Mouse (Mus musculus): ENCODE measurements around the gene Zcchc18. TPM values are rescaled to one million over a fixed set of nuclear protein-coding genes. Genes with fewer than 3 reads are reported as not detected.

Zcchc18 gene
- polyA plus RNA-seq, 1 experiment from 2014 or later: 21.4 TPM

DNA sequence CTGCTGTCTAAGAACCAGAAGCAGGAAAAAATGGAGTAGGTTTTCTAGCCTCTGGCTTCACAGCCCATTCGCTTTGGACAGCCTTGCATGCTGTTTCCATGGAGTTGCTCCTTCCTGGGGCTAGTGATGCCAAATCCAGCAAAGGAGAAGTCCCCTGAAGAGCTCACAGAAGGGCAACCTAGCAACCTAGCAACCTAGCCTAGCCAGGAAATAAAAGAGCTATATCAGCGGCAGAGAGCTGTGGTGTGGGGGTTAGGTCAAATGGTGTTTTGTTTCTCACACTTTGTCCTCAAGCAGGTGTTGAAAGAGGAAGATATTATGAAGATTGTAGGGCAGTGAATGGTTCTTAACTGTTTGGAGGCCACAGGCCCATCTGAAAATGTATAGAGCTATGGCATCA is 1.7 kb upstream of the Zcchc18 start:
- no peak for ATAC-seq (ENCODE audit: insufficient number of reproducible peaks, insufficient read depth, low FRiP score, low read depth)
- Histone ChIP-seq H3K4me2 (replicated peaks; ENCODE audit: low read depth, low read length) (no peak overlapping the region), H3K9ac (replicated peaks; ENCODE audit: low read depth, low read length) (no peak overlapping the region), H3K27me3 (ENCODE audit: control insufficient read depth, insufficient read depth, low read length) (no peaks in the 10 kb centered on the region), H3K27ac (ENCODE audit: low read length) (no peak overlapping the region), H3K36me3 (ENCODE audit: control insufficient read depth, insufficient read depth, low read length) (no peaks in the 10 kb centered on the region), H3K4me1 (ENCODE audit: control insufficient read depth, insufficient read depth, low read length) (no peaks in the 10 kb centered on the region), H3K4me3 (ENCODE audit: low read depth, low read length) (no peak overlapping the region), H3K9me3 (ENCODE audit: control insufficient read depth, low read depth, low read length) (no peaks in the 10 kb centered on the region)
- WGBS: 58% methylated on average over 2 of the region's 2 CpGs

DNA sequence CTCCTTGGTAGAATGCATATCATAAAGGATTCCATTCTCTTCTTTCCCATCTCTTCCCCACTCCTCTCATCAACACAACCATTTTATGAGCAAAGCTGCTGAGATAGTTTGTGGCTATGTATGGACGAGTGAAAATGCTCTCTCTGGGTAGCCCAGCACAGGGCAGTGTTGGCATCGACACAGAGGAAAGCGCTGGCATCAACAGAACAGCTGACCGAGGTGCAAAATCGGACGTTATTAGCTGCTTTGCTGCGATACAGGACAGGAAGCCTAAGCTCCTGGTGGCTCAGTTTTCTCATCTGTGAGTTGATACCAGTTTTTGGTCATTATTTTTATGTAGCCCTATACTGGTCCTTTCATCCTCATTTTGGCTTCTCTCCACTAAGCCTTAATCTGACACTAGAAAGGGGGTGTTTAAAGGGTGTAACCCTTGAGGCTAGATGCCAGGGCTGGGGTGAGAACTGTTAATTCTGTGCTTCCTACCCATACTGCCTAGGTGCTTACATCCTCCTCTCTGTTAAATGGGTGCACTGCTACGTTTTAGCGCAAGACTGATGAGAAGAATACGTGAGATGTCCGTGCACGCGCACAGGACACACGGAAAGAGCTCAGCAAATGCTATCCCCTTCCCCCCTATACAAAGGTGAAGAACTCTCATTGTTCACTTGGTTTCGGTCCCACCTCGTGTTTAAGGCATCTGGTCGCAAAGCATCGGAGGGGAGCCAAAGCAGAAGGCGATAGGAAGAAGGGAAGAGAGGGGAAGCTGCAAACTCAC is 577 bp upstream of the Zcchc18 start:
- peak; percentile 28; the same call in 1 of the 2 replicates for ATAC-seq (ENCODE audit: insufficient number of reproducible peaks, insufficient read depth, low FRiP score, low read depth)
- WGBS: 23% methylated on average over 19 of the region's 19 CpGs
- H3K27ac ChIP-seq (ENCODE audit: low read length): no peak overlapping the region
- peak overlapping the region; percentile 44 for H3K4me2 ChIP-seq (replicated peaks; ENCODE audit: low read depth, low read length)
- no peak overlapping the region for H3K9ac ChIP-seq (replicated peaks; ENCODE audit: low read depth, low read length)
- no peaks in the 10 kb centered on the region for H3K9me3 ChIP-seq (ENCODE audit: control insufficient read depth, low read depth, low read length)
- no peaks in the 10 kb centered on the region for H3K36me3 ChIP-seq (ENCODE audit: control insufficient read depth, insufficient read depth, low read length)
- peak overlapping the region; percentile 23 for H3K4me3 ChIP-seq (ENCODE audit: low read depth, low read length)
- H3K27me3 ChIP-seq (ENCODE audit: control insufficient read depth, insufficient read depth, low read length): no peaks in the 10 kb centered on the region
- no peaks in the 10 kb centered on the region for H3K4me1 ChIP-seq (ENCODE audit: control insufficient read depth, insufficient read depth, low read length)

DNA sequence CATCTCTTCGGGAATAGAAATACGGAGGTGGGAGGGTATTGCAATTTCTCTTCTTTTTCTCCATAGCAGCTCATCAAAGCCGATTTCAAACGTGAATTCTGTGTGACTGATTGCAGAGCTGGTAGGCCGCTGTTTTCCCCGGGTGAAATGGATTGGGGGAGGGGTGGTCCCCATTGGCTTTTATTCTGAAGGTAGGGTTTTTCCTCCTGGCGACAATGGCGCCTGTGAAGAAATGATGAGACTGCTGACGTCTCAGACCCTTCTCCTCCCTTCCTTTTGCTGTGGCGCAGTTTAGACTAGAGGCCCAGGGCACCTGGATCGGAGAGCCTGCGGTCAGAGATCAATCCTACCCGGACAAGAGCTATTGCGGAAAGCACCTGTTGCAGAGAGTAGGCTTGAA is 686 bp downstream of the Zcchc18 start:
- H3K9ac ChIP-seq (replicated peaks; ENCODE audit: low read depth, low read length): no peak overlapping the region
- no peak overlapping the region for H3K27ac ChIP-seq (ENCODE audit: low read length)
- ATAC-seq (ENCODE audit: insufficient number of reproducible peaks, insufficient read depth, low FRiP score, low read depth): no peak
- H3K36me3 ChIP-seq (ENCODE audit: control insufficient read depth, insufficient read depth, low read length): no peaks in the 10 kb centered on the region
- WGBS: 37% methylated on average over 14 of the region's 14 CpGs
- peak overlapping the region; percentile 44 for H3K4me2 ChIP-seq (replicated peaks; ENCODE audit: low read depth, low read length)
- no peaks in the 10 kb centered on the region for H3K4me1 ChIP-seq (ENCODE audit: control insufficient read depth, insufficient read depth, low read length)
- H3K4me3 ChIP-seq (ENCODE audit: low read depth, low read length): peak overlapping the region; percentile 23; the same call in 1 of the 2 replicates
- no peaks in the 10 kb centered on the region for H3K27me3 ChIP-seq (ENCODE audit: control insufficient read depth, insufficient read depth, low read length)
- H3K9me3 ChIP-seq (ENCODE audit: control insufficient read depth, low read depth, low read length): no peaks in the 10 kb centered on the region

DNA sequence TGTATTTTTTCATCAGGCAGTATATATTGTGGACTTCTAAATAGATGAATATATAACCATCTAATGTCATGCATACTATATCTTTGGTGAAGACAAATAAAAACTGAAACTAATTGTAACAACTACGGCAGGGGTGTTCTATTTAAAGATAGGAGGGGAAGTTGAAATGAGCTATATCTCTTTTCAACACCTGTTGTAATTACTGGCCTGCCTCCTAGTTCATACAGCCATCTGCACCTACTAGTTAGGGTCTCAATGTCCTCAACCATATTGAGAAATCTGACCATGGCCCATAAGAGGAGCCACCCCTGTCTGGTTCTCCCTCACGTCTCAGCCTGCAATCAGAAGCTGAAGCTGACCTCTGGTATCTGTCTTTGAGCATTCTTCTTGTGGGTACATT is 3.3 kb downstream of the Zcchc18 start:
- Histone ChIP-seq H3K36me3 (ENCODE audit: control insufficient read depth, insufficient read depth, low read length) (no peaks in the 10 kb centered on the region), H3K27ac (ENCODE audit: low read length) (no peak overlapping the region), H3K9ac (replicated peaks; ENCODE audit: low read depth, low read length) (no peak overlapping the region), H3K4me2 (replicated peaks; ENCODE audit: low read depth, low read length) (no peak overlapping the region), H3K9me3 (ENCODE audit: control insufficient read depth, low read depth, low read length) (no peaks in the 10 kb centered on the region), H3K4me1 (ENCODE audit: control insufficient read depth, insufficient read depth, low read length) (no peaks in the 10 kb centered on the region), H3K4me3 (ENCODE audit: low read depth, low read length) (no peak overlapping the region), H3K27me3 (ENCODE audit: control insufficient read depth, insufficient read depth, low read length) (no peaks in the 10 kb centered on the region)
- WGBS: 85% methylated on average over 2 of the region's 2 CpGs
- ATAC-seq (ENCODE audit: insufficient number of reproducible peaks, insufficient read depth, low FRiP score, low read depth): no peak

DNA sequence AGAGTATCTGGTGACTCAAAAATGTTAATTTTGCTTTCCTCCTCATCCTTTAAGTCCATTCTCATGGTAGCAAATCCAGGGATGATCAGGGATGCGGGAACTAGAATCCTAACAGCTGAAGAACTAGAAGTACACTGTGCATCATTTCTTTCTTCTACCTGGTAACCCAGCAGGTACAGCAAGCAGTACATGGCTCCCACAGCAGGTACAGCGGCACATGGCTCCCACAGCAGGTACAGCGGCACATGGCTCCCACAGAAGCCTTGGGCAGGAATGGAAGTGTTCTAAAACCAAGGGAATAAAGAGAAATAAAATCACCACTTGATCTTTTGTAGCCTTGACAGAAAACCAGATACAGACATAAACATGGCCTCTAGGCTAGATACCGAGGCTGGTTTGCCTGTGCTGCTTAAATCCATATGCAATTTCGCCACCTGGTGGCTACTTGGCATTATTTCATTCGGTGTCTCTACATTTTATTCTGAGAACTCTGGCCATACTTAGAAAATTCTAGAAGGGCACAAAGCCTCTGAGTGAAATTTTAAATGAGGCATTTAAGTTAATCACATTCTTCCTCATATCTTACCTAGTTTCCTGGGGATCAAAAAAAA is 22.2 kb downstream of the Zcchc18 start:
- H3K4me2 ChIP-seq (replicated peaks; ENCODE audit: low read depth, low read length): no peak overlapping the region
- H3K4me3 ChIP-seq (ENCODE audit: low read depth, low read length): no peak overlapping the region
- no peaks in the 10 kb centered on the region for H3K27me3 ChIP-seq (ENCODE audit: control insufficient read depth, insufficient read depth, low read length)
- H3K36me3 ChIP-seq (ENCODE audit: control insufficient read depth, insufficient read depth, low read length): no peaks in the 10 kb centered on the region
- WGBS: 53% methylated on average over 6 of the region's 6 CpGs
- H3K27ac ChIP-seq (ENCODE audit: low read length): no peak overlapping the region
- no peaks in the 10 kb centered on the region for H3K4me1 ChIP-seq (ENCODE audit: control insufficient read depth, insufficient read depth, low read length)
- H3K9me3 ChIP-seq (ENCODE audit: control insufficient read depth, low read depth, low read length): no peaks in the 10 kb centered on the region
- H3K9ac ChIP-seq (replicated peaks; ENCODE audit: low read depth, low read length): no peak overlapping the region
- ATAC-seq (ENCODE audit: insufficient number of reproducible peaks, insufficient read depth, low FRiP score, low read depth): no peak

DNA sequence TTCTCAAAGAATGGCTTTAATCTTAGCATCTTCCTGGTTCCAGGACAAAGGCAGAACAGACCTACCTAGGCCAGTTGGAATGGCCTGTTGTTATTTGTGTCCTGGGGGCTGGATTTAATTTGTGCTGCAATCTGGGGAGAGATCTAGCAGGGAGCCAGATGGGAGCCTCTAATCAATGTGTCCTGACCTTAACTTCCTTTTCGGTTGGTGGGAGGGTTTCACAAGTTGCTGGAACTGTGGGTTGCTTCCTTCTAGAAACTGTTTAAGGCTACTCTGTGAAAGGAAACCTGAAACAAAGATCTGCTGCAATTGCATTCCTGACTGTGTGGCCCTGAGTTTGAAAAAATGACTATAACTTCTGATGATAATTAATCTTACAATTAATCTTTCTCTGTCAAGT is 24.7 kb downstream of the Zcchc18 start:
- Histone ChIP-seq H3K9me3 (ENCODE audit: control insufficient read depth, low read depth, low read length) (no peaks in the 10 kb centered on the region), H3K27ac (ENCODE audit: low read length) (no peak overlapping the region), H3K4me1 (ENCODE audit: control insufficient read depth, insufficient read depth, low read length) (no peaks in the 10 kb centered on the region), H3K9ac (replicated peaks; ENCODE audit: low read depth, low read length) (no peak overlapping the region), H3K27me3 (ENCODE audit: control insufficient read depth, insufficient read depth, low read length) (no peaks in the 10 kb centered on the region), H3K36me3 (ENCODE audit: control insufficient read depth, insufficient read depth, low read length) (no peaks in the 10 kb centered on the region), H3K4me2 (replicated peaks; ENCODE audit: low read depth, low read length) (no peak overlapping the region), H3K4me3 (ENCODE audit: low read depth, low read length) (no peak overlapping the region)
- WGBS: 77% methylated on average over 1 of the region's 1 CpGs
- no peak for ATAC-seq (ENCODE audit: insufficient number of reproducible peaks, insufficient read depth, low FRiP score, low read depth)

- 27% methylated on average over 1 of the region's 1 CpGs for WGBS
- Histone ChIP-seq H3K27me3 (ENCODE audit: control insufficient read depth, insufficient read depth, low read length) (no peaks in the 10 kb centered on the region), H3K9ac (replicated peaks; ENCODE audit: low read depth, low read length) (no peak overlapping the region), H3K4me2 (replicated peaks; ENCODE audit: low read depth, low read length) (no peak overlapping the region), H3K27ac (ENCODE audit: low read length) (no peak overlapping the region), H3K4me1 (ENCODE audit: control insufficient read depth, insufficient read depth, low read length) (no peaks in the 10 kb centered on the region), H3K36me3 (ENCODE audit: control insufficient read depth, insufficient read depth, low read length) (no peaks in the 10 kb centered on the region), H3K9me3 (ENCODE audit: control insufficient read depth, low read depth, low read length) (no peaks in the 10 kb centered on the region), H3K4me3 (ENCODE audit: low read depth, low read length) (no peak overlapping the region)
- ATAC-seq (ENCODE audit: insufficient number of reproducible peaks, insufficient read depth, low FRiP score, low read depth): no peak
These were observed 26.4 kb downstream of the Zcchc18 start for GRCm38 (mm10) chrX:137019310-137019709.

GRCm38 (mm10) chrX:137030916-137031315 is 38.0 kb downstream of the Zcchc18 start:
- WGBS: 86% methylated on average over 8 of the region's 8 CpGs
- H3K9ac ChIP-seq (replicated peaks; ENCODE audit: low read depth, low read length): no peak overlapping the region
- no peaks in the 10 kb centered on the region for H3K9me3 ChIP-seq (ENCODE audit: control insufficient read depth, low read depth, low read length)
- no peaks in the 10 kb centered on the region for H3K27me3 ChIP-seq (ENCODE audit: control insufficient read depth, insufficient read depth, low read length)
- H3K4me3 ChIP-seq (ENCODE audit: low read depth, low read length): no peak overlapping the region
- no peaks in the 10 kb centered on the region for H3K36me3 ChIP-seq (ENCODE audit: control insufficient read depth, insufficient read depth, low read length)
- H3K4me2 ChIP-seq (replicated peaks; ENCODE audit: low read depth, low read length): no peak overlapping the region
- no peaks in the 10 kb centered on the region for H3K4me1 ChIP-seq (ENCODE audit: control insufficient read depth, insufficient read depth, low read length)
- H3K27ac ChIP-seq (ENCODE audit: low read length): no peak overlapping the region
- 0 out of 2 replicates have a peak, but pooled peaks have one; percentile 63 for ATAC-seq (ENCODE audit: insufficient number of reproducible peaks, insufficient read depth, low FRiP score, low read depth)

Measured in stomach, embryonic 14.5 days (tissue).